Mouse (Mus musculus) left cerebral cortex, adult 9 months (tissue): ENCODE measurements around the gene Evi2a.

ENCODE experiments used
- DNase-seq, 2 experiments: peaks; one replicate each; pipeline ENCODE4 v3.0.0; 2022; ENCODE audit warnings: low spot score in 2 of 2

Gene Evi2a

GRCm38 (mm10) chr11:79530333-79530761, at the start of gene Evi2a, which contains the start of gene Evi2:
Gene Evi2a, minus strand, starts transcription at chr11:79530609.
Gene Evi2, minus strand, starts transcription at chr11:79530589.
- DNase-seq: peak in 1 of 2 experiments; percentile 50

- peak; percentile 58 to 91 for DNase-seq
Observed at GRCm38 (mm10) chr11:79577741-79578140, 47.3 kb upstream of the Evi2a start.

- DNase-seq: no peak
Observed at GRCm38 (mm10) chr11:79575383-79576073, 45.1 kb upstream of the Evi2a start.

DNA sequence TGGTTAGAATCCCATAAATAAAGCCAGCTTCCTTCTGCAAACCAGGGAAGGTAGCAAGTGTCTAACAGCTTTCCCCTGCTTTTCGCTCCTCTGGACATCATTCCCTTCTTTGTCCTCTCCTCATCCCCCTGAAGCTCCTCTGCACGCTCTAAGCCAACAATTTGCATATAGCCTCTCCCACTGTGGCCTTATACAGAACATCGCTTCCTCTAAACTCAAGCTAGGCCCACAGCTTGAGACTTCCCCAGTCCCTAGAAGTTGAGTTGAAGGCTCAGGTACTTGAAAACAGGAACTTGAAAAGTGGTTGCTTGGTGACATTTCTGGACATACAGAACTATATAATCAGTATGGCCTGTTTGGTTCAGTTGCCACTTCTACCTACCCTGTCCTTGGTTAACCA, 43.4 kb upstream of the Evi2a start:
- no peak for DNase-seq

GRCm38 (mm10) chr11:79570319-79570718, 39.9 kb upstream of the Evi2a start:
- no peak for DNase-seq

DNA sequence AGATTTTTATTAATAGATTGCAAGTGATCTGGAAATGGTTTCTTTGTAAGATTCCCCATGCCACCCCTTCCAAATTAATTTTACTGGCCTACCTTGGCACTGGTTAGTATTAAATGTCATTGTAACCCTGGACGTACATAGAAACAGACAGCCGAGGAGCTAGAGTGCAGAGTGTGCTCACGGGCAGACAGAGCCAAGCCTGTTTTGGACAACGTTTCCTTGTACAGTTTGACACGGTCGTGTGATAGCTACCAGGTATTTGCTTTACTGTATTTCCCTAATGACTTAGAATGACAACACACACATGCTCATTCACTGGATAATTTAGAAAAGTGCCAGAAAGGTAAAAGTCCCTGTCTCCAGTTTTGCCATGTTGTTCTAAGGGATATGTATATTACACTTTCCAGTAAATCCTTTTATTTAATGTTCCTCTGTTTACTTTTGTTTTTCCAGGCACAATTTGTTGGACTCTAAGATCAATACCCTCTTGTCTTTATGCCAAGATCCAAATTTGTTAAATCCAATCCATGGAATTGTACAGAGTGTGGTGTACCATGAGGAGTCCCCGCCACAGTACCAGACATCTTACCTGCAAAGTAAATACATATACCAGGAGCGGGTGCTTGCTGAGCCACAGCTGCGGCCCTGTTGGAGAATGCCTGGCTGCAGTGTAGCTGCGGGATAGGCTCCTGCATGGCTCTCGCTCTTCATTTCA, 37.9 kb upstream of the Evi2a start:
- DNase-seq: no peak

- no peak for DNase-seq
Observed at GRCm38 (mm10) chr11:79566947-79567346, 36.5 kb upstream of the Evi2a start.

- DNase-seq: no peak
Observed at GRCm38 (mm10) chr11:79563493-79563892, 33.1 kb upstream of the Evi2a start.

DNA sequence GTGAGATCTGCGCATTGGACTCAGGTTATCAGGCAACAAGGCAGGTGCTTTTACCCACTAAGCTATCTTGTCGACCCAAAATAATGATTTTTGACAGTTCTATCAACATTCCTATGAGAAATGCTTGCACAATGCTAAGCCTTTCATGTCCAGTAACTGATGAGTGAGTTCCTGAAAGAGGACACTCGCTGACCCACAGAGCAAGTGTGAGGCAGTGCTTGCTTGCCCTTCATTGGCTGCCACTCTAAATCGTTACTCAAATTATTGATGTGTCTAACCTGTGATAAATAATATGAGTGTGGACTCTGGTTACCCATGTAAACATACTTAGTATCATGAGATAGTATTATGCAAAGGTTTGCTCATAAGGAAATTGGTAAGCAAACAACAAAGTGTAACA, 30.1 kb upstream of the Evi2a start:
- DNase-seq: no peak

DNA sequence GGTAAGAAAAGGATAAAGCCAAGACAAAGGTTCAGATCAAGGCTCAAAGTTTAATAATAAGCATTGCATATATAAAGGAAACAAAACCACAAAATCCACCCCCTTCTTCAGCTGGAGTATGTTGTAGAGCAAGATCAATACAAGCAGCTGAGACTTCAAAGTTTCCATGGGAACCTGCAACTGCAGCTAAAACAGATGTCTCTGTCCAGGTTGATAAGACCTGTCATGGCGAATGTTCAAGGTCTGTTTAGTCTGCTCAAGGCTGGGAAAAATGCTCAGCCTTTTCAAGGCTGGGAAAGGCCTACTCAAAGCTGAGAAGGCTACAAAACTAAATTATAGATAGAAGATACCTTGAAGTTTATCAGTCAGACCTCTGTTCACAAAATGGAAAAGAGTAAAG, 22.2 kb upstream of the Evi2a start:
- DNase-seq: no peak

DNA sequence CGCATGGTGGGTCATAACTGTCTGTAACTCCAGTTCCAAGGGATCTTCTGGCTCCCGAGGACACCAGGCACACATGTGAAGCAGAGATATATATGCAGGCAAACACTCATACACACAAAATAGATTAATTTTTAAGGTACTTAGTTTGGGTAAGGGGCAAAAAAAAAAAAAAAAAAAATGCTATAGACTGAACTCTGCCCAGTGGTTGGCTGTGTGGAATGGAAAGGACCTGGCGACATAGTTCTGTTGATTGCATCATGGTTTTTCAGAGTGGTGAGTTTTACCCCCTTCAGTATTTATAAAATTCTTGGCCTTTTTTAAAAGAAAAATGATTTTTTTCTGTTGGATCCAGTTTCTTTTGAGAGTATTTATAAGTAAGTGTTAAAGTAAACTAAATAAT, 5.9 kb upstream of the Evi2a start:
- no peak for DNase-seq

DNA sequence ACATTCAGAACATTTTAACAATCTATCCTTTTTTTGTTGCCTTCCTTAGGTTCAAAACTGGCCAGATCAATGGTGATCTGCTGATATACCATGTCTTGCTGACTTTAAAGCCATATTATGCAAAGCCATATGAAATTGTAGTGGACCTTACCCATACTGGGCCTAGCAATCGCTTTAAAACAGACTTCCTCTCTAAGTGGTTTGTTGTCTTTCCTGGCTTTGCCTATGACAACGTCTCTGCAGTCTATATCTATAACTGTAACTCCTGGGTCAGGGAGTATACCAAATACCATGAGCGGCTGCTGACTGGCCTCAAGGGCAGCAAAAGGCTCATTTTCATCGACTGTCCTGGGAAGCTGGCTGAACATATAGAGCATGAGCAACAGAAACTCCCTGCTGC, 5.1 kb upstream of the Evi2a start:
- no peak for DNase-seq

GRCm38 (mm10) chr11:79533950-79534690, 3.7 kb upstream of the Evi2a start:
- no peak for DNase-seq

- no peak for DNase-seq
Observed at GRCm38 (mm10) chr11:79533311-79533710, 2.9 kb upstream of the Evi2a start.

DNA sequence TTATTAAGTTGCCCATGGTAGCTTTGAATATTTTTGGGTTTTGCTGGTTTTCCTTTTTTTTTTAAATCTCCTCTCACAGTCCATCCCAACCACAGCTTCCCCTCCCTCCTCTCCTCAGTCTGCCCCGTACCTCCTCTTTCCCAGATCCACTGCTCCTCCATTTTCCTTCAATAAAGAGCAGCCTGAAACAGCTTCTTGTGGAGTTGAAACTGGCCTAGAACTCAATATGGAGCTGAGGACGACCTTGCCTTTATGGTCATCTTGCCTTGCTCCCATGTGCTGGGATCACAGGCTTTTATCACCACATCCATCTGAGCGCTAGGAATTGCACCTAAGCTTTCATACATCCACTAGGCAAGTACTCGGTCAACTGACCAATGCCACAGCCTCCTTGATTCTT, 1.1 kb upstream of the Evi2a start:
- no peak for DNase-seq

DNA sequence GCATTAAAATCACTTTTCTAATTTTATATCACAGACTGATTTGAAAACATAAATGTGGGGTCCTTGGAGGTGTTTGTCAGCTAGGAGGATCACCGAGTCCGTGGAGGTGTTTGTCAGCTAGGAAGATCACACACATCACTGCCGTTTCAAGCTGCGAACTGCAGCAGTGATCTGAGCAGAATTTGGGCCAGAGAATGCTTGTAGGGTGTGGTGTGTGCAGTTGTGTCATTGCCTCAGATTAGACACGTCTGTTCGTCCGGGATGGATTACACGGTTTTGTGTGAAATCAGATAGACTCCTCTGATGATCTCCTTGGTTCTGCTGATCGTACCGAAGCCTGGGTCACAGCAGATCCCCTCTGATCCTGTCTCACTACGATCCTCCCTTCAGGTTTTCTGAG, 365 bp upstream of the Evi2a start:
- DNase-seq: no peak

- no peak for DNase-seq
Observed at GRCm38 (mm10) chr11:79529736-79530135, 673 bp downstream of the Evi2a start.

- DNase-seq: no peak
Observed at GRCm38 (mm10) chr11:79529226-79529625, 1.2 kb downstream of the Evi2a start.

GRCm38 (mm10) chr11:79528601-79529000, 1.8 kb downstream of the Evi2a start:
- DNase-seq: no peak

- DNase-seq: no peak
Observed at GRCm38 (mm10) chr11:79527739-79528384, 2.5 kb downstream of the Evi2a start.

- peak in 1 of 2 experiments; percentile 35 for DNase-seq
Observed at GRCm38 (mm10) chr11:79527015-79527738, 3.2 kb downstream of the Evi2a start.
